13 mouse cellular contexts compared by ENCODE assay signal in genomic region chr19:21135998-21136380, GRCm38 (mm10).
A peak's percentile ranks its signal among the peaks of the same experiment; 100 is the strongest.
DNase-seq lines count a peak whose midpoint lies in the region; ATAC-seq and TF ChIP-seq lines count a peak whose summit lies in the region.
"Had no signal": no experiment of that assay in that cellular context is flagged by ENCODE, and none has a peak within 500 bp of the region (broad histone marks: within the 10 kb centered on the region; RNA-seq: fewer than 3 reads in every experiment).

No protein-coding gene starts in this region.

- DNase-seq in cerebellum, adult 11 months, result peak; percentile 49
- DNase-seq in cerebellum, adult 8-10 months, result no peak
- no peak for DNase-seq in neural tube, embryonic 11.5 days (ENCODE audit: low spot score)
- peak; percentile 73 for DNase-seq in hindbrain, postnatal 0 days (ENCODE audit: low spot score)
- DNase-seq in thymus, postnatal 14 days, result no peak
- no peak for DNase-seq in layer of hippocampus, postnatal 14 days (ENCODE audit: low spot score in 2 of 2)
- DNase-seq: heart, postnatal 10 days; liver; lung, adult 2 months had no signal

- H3K36me3 ChIP-seq in neural tube, embryonic 11.5 days (ENCODE audit: control insufficient read depth, insufficient read depth, low read length), result no peaks in the 10 kb centered on the region
- no peaks in the 10 kb centered on the region for H3K36me3 ChIP-seq in neural tube, embryonic 15.5 days
- no peaks in the 10 kb centered on the region for H3K36me3 ChIP-seq in hindbrain, postnatal 0 days (ENCODE audit: insufficient read depth, low read length)
- H3K36me3 ChIP-seq in neural tube, embryonic 13.5 days, result no peaks in the 10 kb centered on the region
- H3K36me3 ChIP-seq: embryonic facial prominence, embryonic 12.5 days; kidney, embryonic 15.5 days had no signal

- no peak overlapping the region for H3K27ac ChIP-seq in neural tube, embryonic 11.5 days (ENCODE audit: low read depth, low read length)
- H3K27ac ChIP-seq in neural tube, embryonic 15.5 days (replicated peaks), result no peak overlapping the region
- H3K27ac ChIP-seq in hindbrain, postnatal 0 days, result peak overlapping the region; percentile 62; the same call in 1 of the 2 replicates
- H3K27ac ChIP-seq in neural tube, embryonic 13.5 days (replicated peaks), result no peak overlapping the region; the same call in 1 of the 2 replicates
- H3K27ac ChIP-seq: embryonic facial prominence, embryonic 12.5 days; kidney, embryonic 15.5 days had no signal

- H3K4me1 ChIP-seq in neural tube, embryonic 11.5 days (ENCODE audit: control insufficient read depth, insufficient read depth, low read length), result no peaks in the 10 kb centered on the region; the same call in 1 of the 2 replicates
- H3K4me1 ChIP-seq in neural tube, embryonic 15.5 days, result no peaks in the 10 kb centered on the region
- no peaks in the 10 kb centered on the region for H3K4me1 ChIP-seq in hindbrain, postnatal 0 days (ENCODE audit: insufficient read depth, low read length)
- H3K4me1 ChIP-seq in neural tube, embryonic 13.5 days (replicated peaks), result peaks cover 22% of the 10 kb centered on the region
- H3K4me1 ChIP-seq: embryonic facial prominence, embryonic 12.5 days; kidney, embryonic 15.5 days had no signal

- H3K9ac ChIP-seq in neural tube, embryonic 11.5 days (ENCODE audit: low read length), result no peak overlapping the region
- no peak overlapping the region for H3K9ac ChIP-seq in neural tube, embryonic 15.5 days (replicated peaks)
- no peak overlapping the region for H3K9ac ChIP-seq in hindbrain, postnatal 0 days (replicated peaks; ENCODE audit: low read length)
- H3K9ac ChIP-seq in neural tube, embryonic 13.5 days, result no peak overlapping the region
- H3K9ac ChIP-seq: embryonic facial prominence, embryonic 12.5 days; kidney, embryonic 15.5 days had no signal

- H3K4me3 ChIP-seq in neural tube, embryonic 11.5 days (ENCODE audit: low read depth, low read length), result no peak overlapping the region
- no peak overlapping the region for H3K4me3 ChIP-seq in neural tube, embryonic 15.5 days (replicated peaks)
- H3K4me3 ChIP-seq in hindbrain, postnatal 0 days (ENCODE audit: low read length), result no peak overlapping the region
- no peak overlapping the region for H3K4me3 ChIP-seq in neural tube, embryonic 13.5 days
- H3K4me3 ChIP-seq: embryonic facial prominence, embryonic 12.5 days; kidney, embryonic 15.5 days had no signal

- TF ChIP-seq CTCF in hindbrain, postnatal 0 days (IDR thresholded peaks at IDR 0.05; ENCODE audit: low read depth), result no peak

- WGBS in neural tube, embryonic 11.5 days, result 55% methylated on average over 5 of the region's 5 CpGs
- WGBS in neural tube, embryonic 15.5 days, result 30% methylated on average over 5 of the region's 5 CpGs
- 25% methylated on average over 5 of the region's 5 CpGs for WGBS in hindbrain, postnatal 0 days
- 28% methylated on average over 5 of the region's 5 CpGs for WGBS in neural tube, embryonic 13.5 days

- peak; percentile 38; the same call in 1 of the 2 replicates for ATAC-seq in neural tube, embryonic 11.5 days (ENCODE audit: insufficient read depth, low FRiP score, low TSS enrichment)
- ATAC-seq in neural tube, embryonic 15.5 days (ENCODE audit: low FRiP score), result no peak
- peak; percentile 90 for ATAC-seq in hindbrain, postnatal 0 days
- ATAC-seq in neural tube, embryonic 13.5 days (ENCODE audit: low read depth), result 0 out of 2 replicates have a peak, but pooled peaks have one; percentile 29

- H3K4me2 ChIP-seq in neural tube, embryonic 11.5 days (ENCODE audit: low read depth), result no peak overlapping the region
- no peak overlapping the region for H3K4me2 ChIP-seq in neural tube, embryonic 15.5 days
- H3K4me2 ChIP-seq in hindbrain, postnatal 0 days (ENCODE audit: low read depth, low read length), result peak overlapping the region; percentile 14
- H3K4me2 ChIP-seq in neural tube, embryonic 13.5 days, result no peak overlapping the region
- H3K4me2 ChIP-seq: embryonic facial prominence, embryonic 12.5 days; kidney, embryonic 15.5 days had no signal

- no peaks in the 10 kb centered on the region for H3K27me3 ChIP-seq in neural tube, embryonic 11.5 days (ENCODE audit: control insufficient read depth, insufficient read depth, low read length)
- H3K27me3 ChIP-seq in neural tube, embryonic 15.5 days (replicated peaks), result no peaks in the 10 kb centered on the region
- H3K27me3 ChIP-seq in hindbrain, postnatal 0 days (ENCODE audit: insufficient read depth, low read length), result no peaks in the 10 kb centered on the region
- no peaks in the 10 kb centered on the region for H3K27me3 ChIP-seq in neural tube, embryonic 13.5 days
- H3K27me3 ChIP-seq: embryonic facial prominence, embryonic 12.5 days; kidney, embryonic 15.5 days had no signal

- H3K9me3 ChIP-seq in neural tube, embryonic 11.5 days (ENCODE audit: control insufficient read depth, low read length), result no peaks in the 10 kb centered on the region
- no peaks in the 10 kb centered on the region for H3K9me3 ChIP-seq in neural tube, embryonic 15.5 days (replicated peaks)
- H3K9me3 ChIP-seq in hindbrain, postnatal 0 days (ENCODE audit: low read length), result no peaks in the 10 kb centered on the region
- H3K9me3 ChIP-seq in neural tube, embryonic 13.5 days, result no peaks in the 10 kb centered on the region
- H3K9me3 ChIP-seq: embryonic facial prominence, embryonic 12.5 days; kidney, embryonic 15.5 days had no signal

Comparison
In these comparisons a context has a peak if more than half of its experiments do, and no peak if none do; other contexts are left out.
1. DNase-seq: peak in cerebellum, adult 11 months (single experiment) and hindbrain, postnatal 0 days (single experiment); none in cerebellum, adult 8-10 months (single experiment), neural tube, embryonic 11.5 days (single experiment), thymus, postnatal 14 days (single experiment) and layer of hippocampus, postnatal 14 days (0 of 2).